Mouse (Mus musculus) gastrocnemius, adult 8-10 months (tissue): ENCODE results near the gene Vmn2r71. TPM values are rescaled to one million over a fixed set of nuclear protein-coding genes. Genes with fewer than 3 reads are reported as not detected.

Experiments
- DNase-seq, 2 experiments: peaks; one replicate each; pipeline ENCODE4 v3.0.0; 2022; ENCODE audit warnings: low spot score in 2 of 2
- total RNA-seq, 4 experiments: library from RNA; stranded (reverse); gene quantifications; 2 replicates each; pipeline ENCODE4 v1.2.4; 2022

The Vmn2r71 gene
- total RNA-seq, result not detected

DNA sequence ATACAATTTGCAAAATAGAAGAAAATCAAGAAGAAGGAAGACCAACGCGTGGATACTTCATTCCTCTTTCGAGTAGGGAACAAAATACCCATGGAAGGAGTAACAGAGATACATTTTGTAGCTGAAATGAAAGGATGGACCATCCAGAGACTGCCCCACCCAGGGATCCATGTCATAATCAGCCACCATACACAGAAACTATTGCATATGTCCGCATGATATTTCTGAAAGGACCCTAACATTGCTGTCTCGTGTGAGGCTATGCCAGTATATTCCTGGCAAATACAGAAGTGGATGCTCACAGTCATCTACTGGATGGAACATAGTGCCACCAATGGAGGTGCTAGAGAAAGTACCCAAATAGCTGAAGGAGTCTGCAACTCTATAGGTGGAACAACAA lies at the start of gene Vmn2r71:
Gene Vmn2r71 (plus strand): TSS at position 301 of the 400 bp plus-strand sequence.
- no peak for DNase-seq

DNA sequence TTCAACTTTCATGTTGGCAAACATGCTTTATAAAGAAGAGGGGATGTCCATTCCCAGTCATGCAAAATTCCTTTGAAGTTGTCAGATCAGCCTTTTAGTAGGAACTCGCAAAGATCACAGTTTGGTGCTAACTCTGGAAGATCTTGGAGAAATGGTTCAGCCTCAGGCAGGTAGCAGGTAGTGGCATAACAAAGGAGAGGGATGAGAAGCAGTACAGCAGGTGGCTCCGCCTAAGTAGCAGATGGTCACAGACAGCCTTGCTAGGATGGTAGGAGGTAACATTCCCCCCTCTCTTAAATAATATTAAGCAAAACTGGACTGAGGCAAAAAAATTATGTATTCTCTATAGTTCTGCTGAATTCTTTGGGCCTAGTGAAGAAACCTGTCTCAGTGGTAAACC lies 20.8 kb upstream of the Vmn2r71 start:
- no peak for DNase-seq

DNA sequence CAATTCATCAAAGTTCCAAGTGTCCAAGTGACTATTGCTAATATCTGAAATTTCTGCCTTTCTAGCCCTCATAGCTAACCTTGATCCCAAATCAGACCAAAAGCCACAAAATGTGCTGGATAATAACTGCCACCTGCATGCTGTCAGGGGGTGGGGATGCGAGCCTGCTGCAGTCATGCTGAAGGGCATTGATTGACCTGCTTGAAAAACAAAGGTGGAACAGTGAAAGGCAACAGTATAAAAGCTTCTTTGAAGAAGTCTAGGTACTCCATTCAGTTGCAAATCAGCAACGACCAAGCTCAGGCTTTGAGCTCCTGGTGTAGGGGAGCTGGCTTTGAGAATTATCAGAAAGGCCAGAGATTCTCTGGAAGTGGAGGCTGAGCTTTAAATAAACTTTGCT lies 19.8 kb upstream of the Vmn2r71 start:
- DNase-seq, result no peak

DNA sequence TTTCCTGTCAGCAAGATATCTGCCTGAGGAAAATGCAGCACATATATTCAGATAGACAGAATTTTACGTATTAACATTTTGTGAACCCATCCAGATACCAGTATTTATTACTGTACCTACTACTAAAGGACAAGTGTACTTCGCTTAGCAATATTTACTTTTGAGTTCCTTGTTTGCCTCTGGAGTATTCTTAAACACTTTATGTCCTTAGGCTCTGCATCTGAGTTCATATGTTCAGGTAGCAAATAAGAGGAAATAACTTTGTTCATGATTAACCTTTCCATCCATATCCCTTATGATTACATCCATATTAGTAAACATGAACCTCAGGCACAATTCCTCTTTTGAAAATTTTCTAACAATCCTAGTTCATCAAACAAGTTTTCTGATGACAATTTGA lies 6.2 kb downstream of the Vmn2r71 start, which contains the start of gene Vmn2r70:
Gene Vmn2r70 (minus strand): TSS at position 101 of the 400 bp plus-strand sequence.
- no peak for DNase-seq

Other genes starting within 250 kb of the Vmn2r71 start
- gene Vmn2r69, start 147.2 kb upstream of the Vmn2r71 start, total RNA-seq, result not detected
- gene Vmn2r70, start 6.1 kb downstream of the Vmn2r71 start, total RNA-seq, result not detected
- not detected for gene Vmn2r72, start 192.0 kb downstream of the Vmn2r71 start, total RNA-seq